ENCODE assay signal across 12 mouse cellular contexts in genomic region chr11:21033234-21033822, GRCm38 (mm10). TPM values are rescaled to one million over a fixed set of nuclear protein-coding genes. Genes with fewer than 3 reads are reported as not detected.
DNase-seq lines count a peak whose midpoint lies in the region; ATAC-seq and TF ChIP-seq lines count a peak whose summit lies in the region.
"Had no signal": no experiment of that assay in that cellular context is flagged by ENCODE, and none has a peak within 500 bp of the region (broad histone marks: within the 10 kb centered on the region; RNA-seq: fewer than 3 reads in every experiment).

No protein-coding gene starts in this region.

- ATAC-seq in embryonic facial prominence, embryonic 13.5 days (ENCODE audit: insufficient number of reproducible peaks, insufficient read depth, low FRiP score, low TSS enrichment, low read depth): no peak
- no peak for ATAC-seq in embryonic facial prominence, embryonic 15.5 days (ENCODE audit: insufficient number of reproducible peaks, low FRiP score, low TSS enrichment, low read depth)
- ATAC-seq in hindbrain, embryonic 16.5 days: no peak
- ATAC-seq in activated CD4-positive, CD25-positive, alpha-beta regulatory T cell, adult 4 months: no peak
- ATAC-seq: liver, embryonic 12.5 days had no signal

- H3K27me3 ChIP-seq in embryonic facial prominence, embryonic 13.5 days: no peaks in the 10 kb centered on the region
- H3K27me3 ChIP-seq in embryonic facial prominence, embryonic 10.5 days (replicated peaks; ENCODE audit: low read depth, poor library complexity, severe bottlenecking): no peaks in the 10 kb centered on the region
- no peaks in the 10 kb centered on the region for H3K27me3 ChIP-seq in embryonic facial prominence, embryonic 15.5 days
- H3K27me3 ChIP-seq in hindbrain, embryonic 16.5 days (replicated peaks; ENCODE audit: control insufficient read depth, insufficient read depth, low read length): no peaks in the 10 kb centered on the region
- H3K27me3 ChIP-seq: liver, embryonic 12.5 days had no signal

- H3K27ac ChIP-seq in embryonic facial prominence, embryonic 13.5 days: 0 out of 2 replicates have a peak overlapping the region, but pooled peaks have one; percentile 53
- H3K27ac ChIP-seq in embryonic facial prominence, embryonic 10.5 days (replicated peaks): no peak overlapping the region
- H3K27ac ChIP-seq in layer of hippocampus, adult 2 months: peak overlapping the region; percentile 85
- peak overlapping the region; percentile 56; the same call in 1 of the 2 replicates for H3K27ac ChIP-seq in embryonic facial prominence, embryonic 15.5 days (replicated peaks)
- peak overlapping the region; percentile 62 for H3K27ac ChIP-seq in macrophage
- no peak overlapping the region for H3K27ac ChIP-seq in hindbrain, embryonic 16.5 days (ENCODE audit: low read depth, low read length)
- H3K27ac ChIP-seq: liver, embryonic 12.5 days had no signal

- DNase-seq in embryonic facial prominence, embryonic 10.5 days (ENCODE audit: low spot score): no peak
- DNase-seq in layer of hippocampus, adult 2 months (ENCODE audit: low spot score in 2 of 2): no peak
- no peak for DNase-seq in layer of hippocampus, postnatal 14 days (ENCODE audit: low spot score in 2 of 2)
- DNase-seq: adrenal gland, adult 8-10 months; cerebellum, postnatal 36 days had no signal

- H3K4me2 ChIP-seq in embryonic facial prominence, embryonic 13.5 days: no peak overlapping the region
- H3K4me2 ChIP-seq in embryonic facial prominence, embryonic 15.5 days (replicated peaks): no peak overlapping the region
- no peak overlapping the region for H3K4me2 ChIP-seq in hindbrain, embryonic 16.5 days (ENCODE audit: low read length)

- peaks cover 26% of the 10 kb centered on the region for H3K4me1 ChIP-seq in embryonic facial prominence, embryonic 13.5 days
- peaks cover 15% of the 10 kb centered on the region for H3K4me1 ChIP-seq in embryonic facial prominence, embryonic 10.5 days
- peaks cover 20% of the 10 kb centered on the region for H3K4me1 ChIP-seq in embryonic facial prominence, embryonic 15.5 days
- H3K4me1 ChIP-seq in hindbrain, embryonic 16.5 days (ENCODE audit: control insufficient read depth, insufficient read depth, low read depth, low read length): peaks cover 5% of the 10 kb centered on the region; the same call in 1 of the 2 replicates
- H3K4me1 ChIP-seq: liver, embryonic 12.5 days had no signal

- H3K79me2 ChIP-seq in macrophage (ENCODE audit: inconsistent target): no peaks in the 10 kb centered on the region

- H3K36me3 ChIP-seq in embryonic facial prominence, embryonic 13.5 days: no peaks in the 10 kb centered on the region
- no peaks in the 10 kb centered on the region for H3K36me3 ChIP-seq in embryonic facial prominence, embryonic 10.5 days (replicated peaks)
- H3K36me3 ChIP-seq in embryonic facial prominence, embryonic 15.5 days: no peaks in the 10 kb centered on the region
- H3K36me3 ChIP-seq in macrophage (ENCODE audit: inconsistent target): no peaks in the 10 kb centered on the region
- H3K36me3 ChIP-seq in hindbrain, embryonic 16.5 days (ENCODE audit: control insufficient read depth, insufficient read depth, low read length): no peaks in the 10 kb centered on the region
- H3K36me3 ChIP-seq: liver, embryonic 12.5 days had no signal

- no peak overlapping the region for H3K4me3 ChIP-seq in embryonic facial prominence, embryonic 13.5 days
- H3K4me3 ChIP-seq in embryonic facial prominence, embryonic 10.5 days: no peak overlapping the region
- H3K4me3 ChIP-seq in layer of hippocampus, adult 2 months: peak overlapping the region; percentile 39; the same call in 1 of the 2 replicates
- no peak overlapping the region for H3K4me3 ChIP-seq in embryonic facial prominence, embryonic 15.5 days (replicated peaks)
- no peak overlapping the region for H3K4me3 ChIP-seq in macrophage (ENCODE audit: inconsistent target)
- H3K4me3 ChIP-seq in hindbrain, embryonic 16.5 days (ENCODE audit: low read length): no peak overlapping the region
- H3K4me3 ChIP-seq: erythroblast, embryonic 14.5 days; liver, embryonic 12.5 days had no signal

- WGBS in embryonic facial prominence, embryonic 13.5 days: 72% methylated on average over 14 of the region's 14 CpGs
- 84% methylated on average over 14 of the region's 14 CpGs for WGBS in embryonic facial prominence, embryonic 10.5 days
- 63% methylated on average over 14 of the region's 14 CpGs for WGBS in embryonic facial prominence, embryonic 15.5 days
- 86% methylated on average over 12 of the region's 14 CpGs for WGBS in macrophage (ENCODE audit: missing documents)
- 81% methylated on average over 14 of the region's 14 CpGs for WGBS in hindbrain, embryonic 16.5 days

- H3K9me3 ChIP-seq in embryonic facial prominence, embryonic 13.5 days: no peaks in the 10 kb centered on the region; the same call in 1 of the 2 replicates
- H3K9me3 ChIP-seq in embryonic facial prominence, embryonic 10.5 days: peaks cover 3% of the 10 kb centered on the region; the same call in 1 of the 2 replicates
- no peaks in the 10 kb centered on the region for H3K9me3 ChIP-seq in embryonic facial prominence, embryonic 15.5 days (replicated peaks)
- no peaks in the 10 kb centered on the region; the same call in 1 of the 2 replicates for H3K9me3 ChIP-seq in hindbrain, embryonic 16.5 days (ENCODE audit: control insufficient read depth, low read length)

- no peak overlapping the region for H3K9ac ChIP-seq in embryonic facial prominence, embryonic 13.5 days
- H3K9ac ChIP-seq in embryonic facial prominence, embryonic 15.5 days: no peak overlapping the region
- no peak overlapping the region for H3K9ac ChIP-seq in hindbrain, embryonic 16.5 days (ENCODE audit: low read depth, low read length)
- H3K9ac ChIP-seq: liver, embryonic 12.5 days had no signal

- no peak for TF ChIP-seq CTCF in layer of hippocampus, adult 2 months (conservative IDR thresholded peaks at IDR 0.05)

RNA-seq across cellular contexts. Expression of gene Peli1, which starts 57.8 kb away (rescaled TPM):
- 48.4 and 48.8 TPM in 2 replicates for polyA plus RNA-seq in embryonic facial prominence, embryonic 13.5 days (2015; fragmentation: Nextera tagmentation; extraction: Ambion mirVana)
- 63.9 and 68.7 TPM in 2 replicates for polyA plus RNA-seq in embryonic facial prominence, embryonic 10.5 days (2016; fragmentation: Nextera tagmentation; extraction: Ambion mirVana)
- total RNA-seq in layer of hippocampus, adult 2 months (2021): 10 to 100 TPM; 48.1 to 49.6 TPM
- total RNA-seq in layer of hippocampus, postnatal 14 days (2021): 10 to 100 TPM; 56.5 to 59.4 TPM
- 42.5 and 43.3 TPM in 2 replicates for polyA plus RNA-seq in embryonic facial prominence, embryonic 15.5 days (2015; fragmentation: Nextera tagmentation; extraction: Ambion mirVana)
- total RNA-seq in macrophage (2018; cell fraction: chromatin; rRNA removed): 100 to 1,000 TPM in 19 of 26 experiments, 10 to 100 TPM in 7; 48.9 to 827 (median 232) TPM
- 100 to 1,000 TPM in 9 of 26 experiments, 10 to 100 TPM in 17; 26.8 to 291 (median 74.1) TPM for total RNA-seq in macrophage (2018; cell fraction: cytosol; rRNA removed)
- total RNA-seq in macrophage (2018; cell fraction: nucleus; rRNA removed): 100 to 1,000 TPM in 19 of 26 experiments, 10 to 100 TPM in 7; 62.0 to 845 (median 241) TPM
- 22.0 to 38.4 TPM (median 25.2 TPM) in 3 replicates for polyA plus RNA-seq in macrophage (2018)
- 51.8 and 55.7 TPM in 2 replicates for polyA plus RNA-seq in hindbrain, embryonic 16.5 days (2015; fragmentation: Nextera tagmentation; extraction: Ambion mirVana)
- 10 to 100 TPM; 55.7 to 80.7 TPM for polyA plus RNA-seq in activated CD4-positive, CD25-positive, alpha-beta regulatory T cell, adult 4 months (2017; shearing (Covaris generic))

Comparison
In these comparisons a context has a peak if more than half of its experiments do, and no peak if none do; other contexts are left out.
1. H3K27ac ChIP-seq: peak in embryonic facial prominence, embryonic 13.5 days (single experiment), layer of hippocampus, adult 2 months (single experiment), embryonic facial prominence, embryonic 15.5 days (single experiment) and macrophage (single experiment); none in embryonic facial prominence, embryonic 10.5 days (single experiment) and hindbrain, embryonic 16.5 days (single experiment).